Comparison of ENCODE assay signal across 8 mouse cellular contexts in the genomic region with DNA sequence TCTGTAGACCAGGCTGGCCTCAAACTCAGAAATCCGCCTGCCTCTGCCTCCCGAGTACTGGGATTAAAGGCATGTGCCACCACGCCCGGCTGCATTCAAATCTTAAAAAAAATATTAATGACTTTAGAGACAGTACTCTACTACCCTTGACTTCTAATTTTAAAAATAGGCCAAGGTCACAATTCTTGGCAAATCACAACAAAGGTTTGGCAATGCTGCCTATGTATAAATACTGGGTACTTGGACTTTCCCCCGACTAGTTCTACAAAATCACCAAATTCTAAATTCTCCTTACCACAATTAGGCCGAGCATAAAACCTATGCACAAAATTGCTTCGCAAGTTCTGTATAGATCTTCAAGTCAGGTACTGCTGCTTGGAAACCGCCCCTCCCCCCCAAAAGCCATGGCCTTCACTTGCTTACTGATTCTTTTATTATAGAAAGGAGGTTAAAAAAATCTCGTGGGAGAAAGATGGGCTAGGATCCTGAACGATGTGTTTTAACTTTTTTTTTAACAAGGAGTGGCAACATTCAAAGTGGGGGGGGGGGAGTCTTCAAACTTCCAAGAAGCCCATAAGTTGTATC. TPM values are rescaled to one million over a fixed set of nuclear protein-coding genes. Genes with fewer than 3 reads are reported as not detected.
DNase-seq lines count a peak whose midpoint lies in the region; ATAC-seq lines count a peak whose summit lies in the region.

No protein-coding gene starts in this region.

- no peaks in the 10 kb centered on the region for H3K9me3 ChIP-seq in embryonic facial prominence, embryonic 14.5 days (ENCODE audit: control insufficient read depth, low read length)

- peak overlapping the region; percentile 75 for H3K4me2 ChIP-seq in embryonic facial prominence, embryonic 14.5 days (ENCODE audit: low read depth, low read length)

- H3K4me3 ChIP-seq in embryonic facial prominence, embryonic 14.5 days (ENCODE audit: low read depth, low read length): peak overlapping the region; percentile 95
- H3K4me3 ChIP-seq in macrophage (ENCODE audit: inconsistent target): peak overlapping the region; percentile 58

- 0 out of 2 replicates have a peak, but pooled peaks cover 6% of the 10 kb centered on the region for H3K4me1 ChIP-seq in embryonic facial prominence, embryonic 14.5 days (ENCODE audit: control insufficient read depth, insufficient read depth, low read length)

- H3K27me3 ChIP-seq in embryonic facial prominence, embryonic 14.5 days (replicated peaks; ENCODE audit: control insufficient read depth, insufficient read depth, low read length): no peaks in the 10 kb centered on the region

- WGBS in embryonic facial prominence, embryonic 14.5 days: 78% methylated on average over 10 of the region's 10 CpGs
- 86% methylated on average over 10 of the region's 10 CpGs for WGBS in macrophage (ENCODE audit: missing documents)

- H3K9ac ChIP-seq in embryonic facial prominence, embryonic 14.5 days (ENCODE audit: low read depth, low read length): peak overlapping the region; percentile 95

- no peak for ATAC-seq in embryonic facial prominence, embryonic 14.5 days (ENCODE audit: low read depth)
- no peak for ATAC-seq in megakaryocyte-erythroid progenitor cell, adult 5-6 weeks (replicated peaks; ENCODE audit: low FRiP score, low TSS enrichment, poor library complexity, severe bottlenecking)

- DNase-seq in kidney, adult 11 months: peak; percentile 9
- DNase-seq in kidney, postnatal 14 days: no peak
- DNase-seq in embryonic facial prominence, embryonic 14.5 days (ENCODE audit: low spot score): no peak
- peak; percentile 31 for DNase-seq in induced T-regulatory cell, adult 2 months (ENCODE audit: low read depth)
- no peak for DNase-seq in spleen, postnatal 14 days (ENCODE audit: low spot score in 2 of 2)
- no peak for DNase-seq in lung, postnatal 4 days

- no peak overlapping the region for H3K27ac ChIP-seq in embryonic facial prominence, embryonic 14.5 days (replicated peaks; ENCODE audit: low read depth, low read length)
- H3K27ac ChIP-seq in macrophage: no peak overlapping the region

- peaks cover 57% of the 10 kb centered on the region for H3K79me2 ChIP-seq in macrophage (ENCODE audit: inconsistent target)

- H3K36me3 ChIP-seq in embryonic facial prominence, embryonic 14.5 days (ENCODE audit: control insufficient read depth, insufficient read depth, low read length): no peaks in the 10 kb centered on the region
- H3K36me3 ChIP-seq in macrophage (ENCODE audit: inconsistent target): no peaks in the 10 kb centered on the region

RNA-seq across cellular contexts. Expression of a gene that starts 1.3 kb away (rescaled TPM):
- 182 and 191 TPM in 2 replicates for polyA plus RNA-seq in embryonic facial prominence, embryonic 14.5 days (2014; fragmentation: Nextera tagmentation; extraction: Ambion mirVana)
- 10 to 100 TPM; 14.1 to 38.8 (median 21.9) TPM for total RNA-seq in macrophage (2018; cell fraction: chromatin; rRNA removed)
- 10 to 100 TPM; 41.1 to 65.7 (median 54.5) TPM for total RNA-seq in macrophage (2018; cell fraction: cytosol; rRNA removed)
- total RNA-seq in macrophage (2018; cell fraction: nucleus; rRNA removed): 10 to 100 TPM; 15.6 to 35.4 (median 19.3) TPM
- 63.1 to 73.4 TPM (median 72.9 TPM) in 3 replicates for polyA plus RNA-seq in macrophage (2018)
- 115 and 121 TPM in 2 replicates for total RNA-seq in megakaryocyte-erythroid progenitor cell, adult 5-6 weeks (2014; fragmentation: Nextera tagmentation)
- total RNA-seq in megakaryocyte-erythroid progenitor cell, adult 5-6 weeks (2017): 72.0 and 72.8 TPM in 2 replicates

RNA-seq across cellular contexts. Expression of a gene that starts 27.7 kb away (rescaled TPM):
- polyA plus RNA-seq in embryonic facial prominence, embryonic 14.5 days (2014; fragmentation: Nextera tagmentation; extraction: Ambion mirVana): 7.3 and 7.9 TPM in 2 replicates
- not detected for total RNA-seq in macrophage (2018; cell fraction: chromatin; rRNA removed)
- total RNA-seq in macrophage (2018; cell fraction: cytosol; rRNA removed): not detected
- under 1 TPM in 1 of 26 experiments, not detected in 25; 0.30 TPM for total RNA-seq in macrophage (2018; cell fraction: nucleus; rRNA removed)
- polyA plus RNA-seq in macrophage (2018): not detected in 3 replicates
- not detected in 2 replicates for total RNA-seq in megakaryocyte-erythroid progenitor cell, adult 5-6 weeks (2014; fragmentation: Nextera tagmentation)
- not detected in 2 replicates for total RNA-seq in megakaryocyte-erythroid progenitor cell, adult 5-6 weeks (2017)

Comparison
In these comparisons a context has a peak if more than half of its experiments do, and no peak if none do; other contexts are left out.
1. DNase-seq: peak in kidney, adult 11 months (single experiment) and induced T-regulatory cell, adult 2 months (single experiment); none in kidney, postnatal 14 days (single experiment), embryonic facial prominence, embryonic 14.5 days (single experiment), spleen, postnatal 14 days (0 of 2) and lung, postnatal 4 days (0 of 2).